9 mouse cellular contexts compared by ENCODE assay signal in the genomic region with DNA sequence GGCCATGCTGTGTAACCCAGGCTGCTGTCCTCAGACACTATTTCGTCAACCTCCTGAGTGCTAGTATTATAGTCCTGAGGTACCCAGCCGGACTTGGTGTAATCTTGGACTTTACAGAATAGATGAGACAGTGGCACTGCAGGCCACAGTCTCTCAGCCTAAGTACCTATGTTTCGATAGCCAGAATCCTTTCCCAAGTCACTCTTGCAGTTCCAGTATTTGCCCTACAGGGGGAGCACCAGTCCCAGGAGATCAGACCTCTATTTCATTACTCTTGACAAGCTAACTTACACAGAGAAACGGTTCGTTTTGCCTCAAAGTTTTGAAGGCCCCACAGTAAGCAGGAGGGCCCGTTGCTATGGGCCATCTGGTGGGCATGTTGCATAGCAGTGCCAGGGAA. TPM values are rescaled to one million over a fixed set of nuclear protein-coding genes. Genes with fewer than 3 reads are reported as not detected.
DNase-seq lines count a peak whose midpoint lies in the region; ATAC-seq lines count a peak whose summit lies in the region.
"Had no signal": no experiment of that assay in that cellular context is flagged by ENCODE, and none has a peak within 500 bp of the region (broad histone marks: within the 10 kb centered on the region; RNA-seq: fewer than 3 reads in every experiment).

No protein-coding gene starts in this region.

- 21% methylated on average over 6 of the region's 6 CpGs for WGBS in embryonic facial prominence, embryonic 14.5 days
- WGBS in neural tube, embryonic 11.5 days, result 45% methylated on average over 6 of the region's 6 CpGs

- no peak overlapping the region for H3K4me3 ChIP-seq in embryonic facial prominence, embryonic 14.5 days (ENCODE audit: low read depth, low read length)
- no peak overlapping the region for H3K4me3 ChIP-seq in neural tube, embryonic 11.5 days (ENCODE audit: low read depth, low read length)
- H3K4me3 ChIP-seq: stomach, embryonic 15.5 days had no signal

- no peaks in the 10 kb centered on the region for H3K27me3 ChIP-seq in embryonic facial prominence, embryonic 14.5 days (replicated peaks; ENCODE audit: control insufficient read depth, insufficient read depth, low read length)
- no peaks in the 10 kb centered on the region for H3K27me3 ChIP-seq in neural tube, embryonic 11.5 days (ENCODE audit: control insufficient read depth, insufficient read depth, low read length)
- H3K27me3 ChIP-seq: stomach, embryonic 15.5 days had no signal

- H3K36me3 ChIP-seq in embryonic facial prominence, embryonic 14.5 days (ENCODE audit: control insufficient read depth, insufficient read depth, low read length), result no peaks in the 10 kb centered on the region
- H3K36me3 ChIP-seq in neural tube, embryonic 11.5 days (ENCODE audit: control insufficient read depth, insufficient read depth, low read length), result no peaks in the 10 kb centered on the region
- H3K36me3 ChIP-seq: stomach, embryonic 15.5 days had no signal

- ATAC-seq in frontal cortex, adult (ENCODE audit: low TSS enrichment), result no peak; the same call in 1 of the 2 replicates
- ATAC-seq in embryonic facial prominence, embryonic 14.5 days (ENCODE audit: low read depth), result no peak
- no peak for ATAC-seq in neural tube, embryonic 11.5 days (ENCODE audit: insufficient read depth, low FRiP score, low TSS enrichment)

- no peaks in the 10 kb centered on the region for H3K9me3 ChIP-seq in embryonic facial prominence, embryonic 14.5 days (ENCODE audit: control insufficient read depth, low read length)
- H3K9me3 ChIP-seq in neural tube, embryonic 11.5 days (ENCODE audit: control insufficient read depth, low read length), result no peaks in the 10 kb centered on the region
- H3K9me3 ChIP-seq: stomach, embryonic 15.5 days had no signal

- no peak overlapping the region for H3K4me2 ChIP-seq in embryonic facial prominence, embryonic 14.5 days (ENCODE audit: low read depth, low read length)
- no peak overlapping the region for H3K4me2 ChIP-seq in neural tube, embryonic 11.5 days (ENCODE audit: low read depth)
- H3K4me2 ChIP-seq: stomach, embryonic 15.5 days had no signal

- H3K4me1 ChIP-seq in embryonic facial prominence, embryonic 14.5 days (ENCODE audit: control insufficient read depth, insufficient read depth, low read length), result no peaks in the 10 kb centered on the region
- H3K4me1 ChIP-seq in neural tube, embryonic 11.5 days (ENCODE audit: control insufficient read depth, insufficient read depth, low read length), result no peaks in the 10 kb centered on the region
- H3K4me1 ChIP-seq: stomach, embryonic 15.5 days had no signal

- no peak overlapping the region for H3K9ac ChIP-seq in embryonic facial prominence, embryonic 14.5 days (ENCODE audit: low read depth, low read length)
- no peak overlapping the region for H3K9ac ChIP-seq in neural tube, embryonic 11.5 days (ENCODE audit: low read length)
- H3K9ac ChIP-seq: stomach, embryonic 15.5 days had no signal

- no peak overlapping the region for H3K27ac ChIP-seq in embryonic facial prominence, embryonic 14.5 days (replicated peaks; ENCODE audit: low read depth, low read length)
- no peak overlapping the region for H3K27ac ChIP-seq in neural tube, embryonic 11.5 days (ENCODE audit: low read depth, low read length)
- H3K27ac ChIP-seq: stomach, embryonic 15.5 days had no signal

- DNase-seq in frontal cortex, postnatal 10 days (ENCODE audit: low spot score in 2 of 2), result peak; percentile 24 to 25
- DNase-seq in urinary bladder, adult 2 months (ENCODE audit: low spot score), result peak; percentile 44
- DNase-seq in urinary bladder, postnatal 10 days (ENCODE audit: low spot score), result no peak
- peak; percentile 17 for DNase-seq in embryonic facial prominence, embryonic 14.5 days (ENCODE audit: low spot score)
- DNase-seq in layer of hippocampus, postnatal 10 days (ENCODE audit: low spot score in 2 of 2), result peak; percentile 34 to 51
- peak; percentile 21 for DNase-seq in neural tube, embryonic 11.5 days (ENCODE audit: low spot score)
- no peak for DNase-seq in spleen, adult 12 weeks (ENCODE audit: low spot score)

RNA-seq across cellular contexts. Expression of a gene that starts 21.5 kb away (rescaled TPM):
- not detected in 2 replicates for polyA plus RNA-seq in urinary bladder, adult 2 months (2012; rRNA removed)
- 0.09 and 1.1 TPM in 2 replicates for polyA plus RNA-seq in embryonic facial prominence, embryonic 14.5 days (2014; fragmentation: Nextera tagmentation; extraction: Ambion mirVana)
- total RNA-seq in layer of hippocampus, postnatal 10 days (2021), result not detected
- not detected in 2 replicates for polyA plus RNA-seq in neural tube, embryonic 11.5 days (2014; fragmentation: Nextera tagmentation; extraction: Ambion mirVana)
- polyA plus RNA-seq: stomach, embryonic 15.5 days had no signal

RNA-seq across cellular contexts. Expression of a gene that starts 30.2 kb away (rescaled TPM):
- polyA plus RNA-seq in urinary bladder, adult 2 months (2012; rRNA removed), result not detected in 2 replicates
- polyA plus RNA-seq in embryonic facial prominence, embryonic 14.5 days (2014; fragmentation: Nextera tagmentation; extraction: Ambion mirVana), result 4.6 and 6.1 TPM in 2 replicates
- total RNA-seq in layer of hippocampus, postnatal 10 days (2021), result not detected
- not detected in 2 replicates for polyA plus RNA-seq in neural tube, embryonic 11.5 days (2014; fragmentation: Nextera tagmentation; extraction: Ambion mirVana)
- polyA plus RNA-seq: stomach, embryonic 15.5 days had no signal

RNA-seq across cellular contexts. Expression of a gene that starts 56.6 kb away (rescaled TPM):
- polyA plus RNA-seq in urinary bladder, adult 2 months (2012; rRNA removed), result not detected in 2 replicates
- 1.1 and 3.5 TPM in 2 replicates for polyA plus RNA-seq in embryonic facial prominence, embryonic 14.5 days (2014; fragmentation: Nextera tagmentation; extraction: Ambion mirVana)
- total RNA-seq in layer of hippocampus, postnatal 10 days (2021), result under 1 TPM in 1 of 2 experiments, not detected in 1; 0.32 TPM
- polyA plus RNA-seq in neural tube, embryonic 11.5 days (2014; fragmentation: Nextera tagmentation; extraction: Ambion mirVana), result not detected in 2 replicates

Comparison
In these comparisons a context has a peak if more than half of its experiments do, and no peak if none do; other contexts are left out.
1. DNase-seq: peak in frontal cortex, postnatal 10 days (2 of 2), urinary bladder, adult 2 months (single experiment), embryonic facial prominence, embryonic 14.5 days (single experiment), layer of hippocampus, postnatal 10 days (2 of 2) and neural tube, embryonic 11.5 days (single experiment); none in urinary bladder, postnatal 10 days (single experiment) and spleen, adult 12 weeks (single experiment).